Mouse (Mus musculus) adrenal gland, postnatal 36 days (tissue): Measurements from ENCODE around the gene Eri3. TPM values are rescaled to one million over a fixed set of nuclear protein-coding genes. Genes with fewer than 3 reads are reported as not detected.

Experiments used
- DNase-seq, 2 experiments: peaks; one replicate each; pipeline ENCODE4 v3.0.0; 2021; ENCODE audit warnings: mixed read lengths in 1 of 2
- total RNA-seq, 2 experiments: library from RNA; stranded (reverse); gene quantifications; 2 replicates each; pipeline ENCODE4 v1.2.3; 2021

Gene Eri3
- total RNA-seq, 2 experiments from 2014 or later, result 68.3 to 72.1 TPM

DNA sequence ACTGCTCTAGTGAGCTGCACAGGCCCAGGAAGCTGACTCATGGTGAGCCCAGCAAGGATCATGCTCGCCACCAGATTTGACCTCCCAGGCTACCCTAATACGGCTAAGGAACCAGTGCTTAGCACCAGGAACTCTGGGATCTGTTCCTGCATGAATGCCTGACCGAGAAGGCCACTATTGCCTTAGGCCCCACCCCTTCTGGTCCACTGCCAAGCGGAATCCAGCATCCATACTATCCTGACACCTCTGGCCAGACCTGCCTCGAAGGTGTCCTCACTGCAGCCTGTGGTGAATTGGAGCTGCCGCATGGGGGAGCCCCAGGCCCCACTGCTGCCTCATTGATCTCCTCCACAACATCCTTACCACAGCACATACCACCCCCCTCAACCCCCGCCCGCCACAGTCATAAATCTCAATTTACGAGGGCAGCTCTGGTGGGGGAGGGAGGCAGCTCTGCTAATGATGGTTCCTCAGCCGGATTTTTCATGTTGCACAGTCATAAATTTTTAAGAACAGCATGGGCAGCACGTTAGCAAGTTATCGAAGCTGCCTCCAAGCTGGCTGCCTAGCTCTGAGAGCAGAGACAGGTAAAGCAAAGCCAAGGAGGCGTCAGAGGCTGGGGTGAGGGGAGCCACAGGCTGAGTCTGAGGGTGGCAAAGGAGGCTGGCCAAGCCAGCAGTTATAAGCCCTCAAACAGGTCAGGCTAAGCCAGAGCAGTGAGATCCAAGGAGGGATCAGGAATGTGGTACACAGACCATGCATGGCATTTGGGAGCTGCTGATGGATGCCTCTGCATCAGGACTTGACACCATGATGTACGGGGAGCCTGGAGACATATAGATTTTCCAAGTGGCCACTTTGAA lies 108.6 kb downstream of the Eri3 start:
- DNase-seq, result peak; percentile 14 to 51

- no peak for DNase-seq
Measured at GRCm38 (mm10) chr4:117660001-117660400, 109.8 kb downstream of the Eri3 start.

GRCm38 (mm10) chr4:117664411-117665137 lies 114.4 kb downstream of the Eri3 start:
- no peak for DNase-seq

- no peak for DNase-seq
Measured at GRCm38 (mm10) chr4:117665531-117665930, 115.4 kb downstream of the Eri3 start.

GRCm38 (mm10) chr4:117666054-117666453 lies 115.9 kb downstream of the Eri3 start:
- DNase-seq, result no peak

DNA sequence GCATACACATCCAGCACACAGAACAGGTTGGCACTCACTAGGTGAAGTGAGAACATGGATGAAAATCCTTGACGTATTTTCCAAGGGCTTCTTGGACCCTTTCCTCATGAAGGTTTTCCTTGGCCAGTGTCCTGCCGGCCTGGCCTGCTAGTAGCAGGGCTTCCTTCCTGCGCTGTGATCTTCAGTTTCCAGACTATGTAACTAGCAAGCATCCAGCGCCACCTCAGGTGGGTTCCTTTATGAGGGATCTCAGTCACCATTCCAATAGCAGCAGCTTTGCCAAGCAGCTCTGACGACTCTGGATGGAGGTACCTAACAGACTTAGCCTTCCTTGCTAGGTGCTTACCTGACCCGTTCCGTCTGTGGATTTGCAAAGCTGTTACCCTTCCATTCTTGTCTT lies 119.7 kb downstream of the Eri3 start:
- no peak for DNase-seq

- no peak for DNase-seq
Measured at GRCm38 (mm10) chr4:117672042-117672441, 121.9 kb downstream of the Eri3 start.

- DNase-seq, result no peak
Measured at GRCm38 (mm10) chr4:117673901-117674300, 123.7 kb downstream of the Eri3 start.

DNA sequence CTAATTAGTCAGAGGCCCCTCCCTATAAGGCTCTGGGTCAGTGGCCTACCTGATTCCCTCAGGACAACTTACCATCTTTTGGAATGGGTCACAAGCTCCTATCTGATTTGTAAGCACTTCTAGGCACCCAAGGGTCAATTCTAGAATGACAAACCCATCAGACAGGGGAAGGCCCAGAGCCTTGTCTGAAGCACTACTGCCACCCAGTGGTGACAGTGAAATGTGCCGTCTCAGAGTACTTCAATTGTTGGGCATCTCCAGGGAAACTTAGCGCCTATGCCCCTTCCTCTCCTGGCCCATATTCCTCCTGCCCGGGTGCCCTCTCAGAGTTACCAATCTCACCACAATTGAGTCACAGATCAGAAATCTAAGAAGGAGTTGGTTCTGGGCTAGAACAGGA lies 126.7 kb downstream of the Eri3 start:
- peak; percentile 76 to 84 for DNase-seq

GRCm38 (mm10) chr4:117680963-117681362 lies 130.8 kb downstream of the Eri3 start:
- DNase-seq, result no peak

DNA sequence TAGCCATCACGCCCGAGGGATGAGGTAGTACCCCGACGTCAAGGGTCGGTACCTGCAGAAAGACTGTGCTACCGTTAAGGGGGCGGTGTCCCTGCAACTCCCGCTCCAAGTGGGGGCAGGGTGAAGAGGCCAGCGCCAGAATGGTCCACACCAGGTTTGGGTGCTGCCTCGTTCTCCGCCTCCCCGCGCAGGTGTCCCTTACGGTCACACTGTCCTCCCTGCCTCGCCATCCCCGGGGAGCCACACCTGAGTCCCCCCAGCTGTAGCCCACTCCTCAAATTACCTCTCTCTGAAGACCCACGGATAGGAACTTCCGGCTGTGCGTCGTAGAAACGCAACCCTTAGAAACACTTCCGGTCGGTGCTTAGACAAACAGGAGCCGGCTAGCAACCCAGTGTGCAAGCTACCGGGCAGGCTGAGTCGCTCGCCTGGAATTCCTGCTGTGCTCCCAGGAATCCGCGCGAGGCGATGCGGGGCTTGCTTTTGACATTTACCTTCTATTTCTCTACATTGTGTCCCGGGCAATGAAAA lies 131.8 kb downstream of the Eri3 start, which contains the start of gene Dmap1:
TSS of gene Dmap1 (minus strand) at position 343 of the 531 bp plus-strand sequence.
- peak; percentile 82 to 83 for DNase-seq

GRCm38 (mm10) chr4:117682463-117682862 lies 132.3 kb downstream of the Eri3 start:
- DNase-seq, result no peak

GRCm38 (mm10) chr4:117683048-117683768 lies 133.0 kb downstream of the Eri3 start:
- no peak for DNase-seq

- DNase-seq, result no peak
Measured at GRCm38 (mm10) chr4:117686354-117686753, 136.2 kb downstream of the Eri3 start.

GRCm38 (mm10) chr4:117705361-117705760 lies 155.2 kb downstream of the Eri3 start:
- DNase-seq, result peak; percentile 30 to 53

DNA sequence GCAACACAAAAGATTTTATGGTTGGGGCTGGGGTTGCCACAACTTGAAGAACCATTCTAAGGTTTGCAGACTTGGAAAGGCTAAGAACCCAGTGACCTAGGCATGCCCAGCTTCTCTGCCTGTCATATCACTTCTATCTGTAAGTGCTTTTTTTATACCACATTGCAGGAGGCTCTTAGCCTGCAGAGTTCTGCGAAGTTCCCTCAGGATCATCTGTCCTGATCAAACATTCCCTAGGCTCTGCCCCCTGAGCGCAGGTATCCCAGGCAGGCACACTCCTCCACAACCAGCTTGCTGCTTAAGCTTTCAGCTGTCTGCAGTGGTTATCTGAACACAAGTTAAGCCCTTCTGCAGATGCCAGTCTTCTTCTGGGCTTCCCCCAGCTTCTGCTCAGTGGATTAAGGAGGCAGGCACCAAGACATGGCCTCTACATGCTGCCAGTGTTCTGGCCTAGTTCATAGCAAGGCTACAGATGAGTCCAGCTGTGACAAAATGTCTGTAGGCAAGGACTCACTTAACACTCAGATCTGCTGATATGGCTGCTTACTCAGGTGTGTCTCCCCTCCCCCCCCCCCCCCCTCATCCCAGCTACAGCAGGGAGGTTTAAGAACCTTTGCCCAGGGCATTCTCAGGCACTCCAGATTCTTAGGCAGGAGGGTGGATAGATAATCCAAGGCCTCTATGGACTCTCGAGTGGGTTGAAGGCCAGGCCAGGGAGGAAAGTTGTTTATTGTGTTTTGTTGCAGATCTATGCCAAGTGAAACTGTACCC lies 158.8 kb downstream of the Eri3 start:
- no peak for DNase-seq

GRCm38 (mm10) chr4:117712314-117712713 lies 162.1 kb downstream of the Eri3 start:
- no peak for DNase-seq

DNA sequence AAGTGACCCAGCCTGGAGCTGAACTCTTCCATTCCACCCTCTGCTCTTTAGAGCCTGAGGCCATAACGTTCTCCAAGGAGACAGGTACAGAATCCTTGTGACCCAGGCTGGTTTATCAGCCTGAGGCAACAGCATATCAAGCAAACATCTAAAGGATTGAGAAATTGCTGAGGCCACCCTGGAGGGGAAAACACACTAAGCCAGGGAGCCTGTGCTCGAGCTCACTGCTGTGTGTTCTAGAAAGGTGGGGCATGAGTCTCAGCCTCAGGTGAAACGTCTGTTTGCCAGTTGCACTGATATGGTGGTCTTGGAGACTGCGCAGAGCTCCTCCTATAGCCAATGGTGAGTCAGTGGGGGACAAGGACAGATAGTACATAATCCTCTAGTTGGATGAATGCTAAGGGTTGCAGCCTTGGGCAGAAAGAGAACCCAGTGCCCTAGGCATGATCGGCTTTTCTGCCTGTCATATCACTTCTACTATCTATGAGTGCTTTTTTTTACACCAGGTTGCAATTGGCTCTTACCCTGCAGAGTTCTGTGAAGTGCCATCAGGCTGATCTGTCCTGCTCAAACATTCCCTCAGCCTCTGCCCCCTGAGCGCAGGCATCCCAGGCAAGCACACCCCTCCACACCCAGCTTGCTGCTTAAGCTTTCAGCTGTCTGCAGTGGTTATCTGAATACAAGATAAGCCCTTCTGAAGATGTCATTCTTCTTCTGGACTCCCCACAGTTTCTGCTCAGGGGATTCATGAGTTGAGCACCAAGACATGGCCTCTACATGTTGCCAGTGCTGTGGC lies 163.3 kb downstream of the Eri3 start:
- DNase-seq, result no peak
